Mouse (Mus musculus): ENCODE measurements at regions not wholly inside any gene's neighbourhood (a gene's known extent, or its start where the extent isn't known, plus 50 kb on each side); places are given as distances from the start of the nearest gene placed in this dataset.

- H3K27me3 ChIP-seq = no peaks in the 10 kb centered on the region
- no peaks in the 10 kb centered on the region for H3K9me3 ChIP-seq
- no peak overlapping the region for H3K4me2 ChIP-seq (replicated peaks)
- no peaks in the 10 kb centered on the region for H3K36me3 ChIP-seq
- ATAC-seq (replicated peaks) = no peak; the same call in 1 of the 2 replicates
- no peaks in the 10 kb centered on the region for H3K4me1 ChIP-seq
- no peak overlapping the region for H3K27ac ChIP-seq (replicated peaks)
- H3K9ac ChIP-seq (replicated peaks) = no peak overlapping the region
- 18% methylated on average over 4 of the region's 4 CpGs for WGBS
- H3K4me3 ChIP-seq = no peak overlapping the region
Observed at GRCm38 (mm10) chr9:122687170-122687569, 60.0 kb upstream of the Topaz1 start.

DNA sequence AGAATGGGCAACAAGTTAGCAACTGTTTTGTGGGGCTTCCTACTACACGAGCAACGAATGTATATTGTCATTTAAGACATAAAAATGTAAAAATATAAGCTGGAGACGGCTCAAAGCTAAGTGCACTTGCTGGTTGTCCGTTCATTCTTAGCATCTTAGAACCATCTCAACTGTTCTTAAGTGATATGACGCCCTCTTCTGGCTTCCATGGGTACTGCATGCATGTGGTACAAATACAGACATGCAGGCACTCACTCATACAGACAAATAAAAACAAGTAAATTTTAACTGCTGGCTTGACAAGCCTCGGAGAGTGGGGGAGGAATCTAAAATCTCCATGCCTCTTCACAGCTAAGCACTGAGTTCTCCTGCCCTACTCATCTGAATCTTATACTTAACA lies 55.3 kb upstream of the Topaz1 start:
- peaks cover 8% of the 10 kb centered on the region for H3K4me1 ChIP-seq
- H3K9me3 ChIP-seq = no peaks in the 10 kb centered on the region
- no peak overlapping the region for H3K27ac ChIP-seq (replicated peaks)
- no peaks in the 10 kb centered on the region for H3K36me3 ChIP-seq
- H3K9ac ChIP-seq (replicated peaks) = no peak overlapping the region
- WGBS = 72% methylated on average over 6 of the region's 6 CpGs
- no peak overlapping the region for H3K4me2 ChIP-seq (replicated peaks)
- ATAC-seq (replicated peaks) = no peak
- H3K4me3 ChIP-seq = no peak overlapping the region
- H3K27me3 ChIP-seq = no peaks in the 10 kb centered on the region

- ATAC-seq (replicated peaks) = 0 out of 2 replicates have a peak, but pooled peaks have one; percentile 35
- Histone ChIP-seq H3K4me2 (replicated peaks) (no peak overlapping the region), H3K9ac (replicated peaks) (no peak overlapping the region), H3K36me3 (no peaks in the 10 kb centered on the region), H3K9me3 (no peaks in the 10 kb centered on the region), H3K27me3 (no peaks in the 10 kb centered on the region), H3K4me1 (peaks cover 8% of the 10 kb centered on the region), H3K27ac (replicated peaks) (no peak overlapping the region), H3K4me3 (no peak overlapping the region)
- 0% methylated on average over 1 of the region's 1 CpGs for WGBS
Observed at GRCm38 (mm10) chr9:122695724-122696123, 51.4 kb upstream of the Topaz1 start.

Small RNA genes lying in the stretch of these regions (microRNA-seq; reads per million reads assigned to microRNA genes)
- 739 reads per million, percentile 77 among the genes with 10 or more reads in this experiment for gene Mir138-1

Measured in forebrain, embryonic 15.5 days (tissue).